Mouse (Mus musculus): ENCODE results near the gene Shisal1.

DNA sequence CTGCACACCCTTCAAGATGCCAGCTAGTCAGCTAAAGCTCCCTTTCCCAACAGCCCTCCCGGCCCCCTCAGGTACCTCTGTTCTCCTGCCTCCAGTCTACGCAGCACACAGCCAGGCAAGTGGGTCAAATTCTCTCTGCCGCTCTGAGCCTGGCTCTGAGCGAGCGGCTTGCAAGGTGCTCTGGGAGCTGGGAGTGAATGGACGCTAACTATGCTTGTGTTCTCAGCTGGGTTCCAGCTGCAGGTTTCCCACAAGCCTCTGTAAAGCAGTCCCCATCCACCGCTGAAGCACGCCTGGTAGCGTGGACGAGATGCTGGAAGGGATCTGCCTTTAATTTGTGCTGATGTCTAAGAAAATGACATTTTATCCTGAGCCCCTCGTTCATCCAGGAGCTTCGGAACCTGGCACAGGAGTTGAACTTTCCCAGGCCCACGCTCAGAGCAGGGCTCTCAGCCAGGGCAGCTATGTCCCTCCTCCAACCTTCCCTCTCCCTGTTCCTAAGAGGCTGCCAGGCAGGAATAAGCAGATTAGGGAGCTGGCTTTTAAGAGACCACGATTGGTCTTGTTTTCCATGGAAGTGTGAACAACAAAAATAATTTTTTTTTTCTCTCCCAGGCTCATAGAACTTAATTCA lies 5.1 kb downstream of the Shisal1 start:
- TF ChIP-seq POLR2A (IDR thresholded peaks at IDR 0.05; ENCODE audit: low read depth, low read length) (no peak), CTCF (conservative IDR thresholded peaks at IDR 0.05; ENCODE audit: insufficient read depth, insufficient read length, low read depth, low read length) (no peak)
